Mouse (Mus musculus): ENCODE measurements around the gene Tmco4. TPM values are rescaled to one million over a fixed set of nuclear protein-coding genes. Genes with fewer than 3 reads are reported as not detected.

Tmco4 gene
- polyA plus RNA-seq, 1 experiment from 2014 or later, result 0.98 TPM

- WGBS, result 79% methylated on average over 6 of the region's 6 CpGs
- H3K36me3 ChIP-seq, result no peaks in the 10 kb centered on the region
- peaks cover 13% of the 10 kb centered on the region for H3K4me1 ChIP-seq
- no peaks in the 10 kb centered on the region for H3K9me3 ChIP-seq (replicated peaks)
- H3K27ac ChIP-seq (replicated peaks), result no peak overlapping the region
- DNase-seq (ENCODE audit: low spot score), result no peak
- no peak overlapping the region for H3K4me3 ChIP-seq
- no peaks in the 10 kb centered on the region for H3K27me3 ChIP-seq (ENCODE audit: low read depth, poor library complexity, severe bottlenecking)
These were observed 35.4 kb downstream of the Tmco4 start for GRCm38 (mm10) chr4:139007981-139008536.

- Histone ChIP-seq H3K4me1 (peaks cover 10% of the 10 kb centered on the region), H3K4me3 (no peak overlapping the region), H3K9me3 (replicated peaks) (peaks cover 4% of the 10 kb centered on the region; the same call in 1 of the 2 replicates), H3K27ac (replicated peaks) (no peak overlapping the region), H3K27me3 (ENCODE audit: low read depth, poor library complexity, severe bottlenecking) (no peaks in the 10 kb centered on the region), H3K36me3 (no peaks in the 10 kb centered on the region)
- WGBS, result 96% methylated on average over 13 of the region's 13 CpGs
- DNase-seq (ENCODE audit: low spot score), result no peak
These were observed 38.6 kb downstream of the Tmco4 start for GRCm38 (mm10) chr4:139011201-139011702.

DNA sequence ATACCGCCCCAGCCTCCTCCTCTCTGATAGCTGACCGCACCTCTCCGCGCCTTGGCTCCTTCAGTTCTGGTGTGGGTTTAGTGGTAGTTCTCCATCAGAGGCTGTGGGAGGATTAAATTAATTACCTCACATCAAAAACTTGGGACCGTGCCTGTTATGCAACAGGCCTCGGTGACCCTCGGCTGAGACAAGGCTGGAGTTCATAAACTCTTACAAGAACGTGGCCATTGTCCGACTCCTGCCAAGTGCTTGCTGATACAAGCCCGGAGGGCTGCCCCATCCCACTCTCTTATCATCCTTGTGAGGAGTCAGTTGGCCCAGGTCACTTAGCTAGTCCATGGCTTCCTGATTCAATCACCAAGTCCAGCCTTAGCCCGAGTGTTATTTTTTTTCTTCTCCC lies 40.6 kb downstream of the Tmco4 start:
- Histone ChIP-seq H3K4me1 (no peaks in the 10 kb centered on the region), H3K27ac (replicated peaks) (no peak overlapping the region), H3K27me3 (ENCODE audit: low read depth, poor library complexity, severe bottlenecking) (no peaks in the 10 kb centered on the region), H3K36me3 (no peaks in the 10 kb centered on the region), H3K9me3 (replicated peaks) (peaks cover 4% of the 10 kb centered on the region; the same call in 1 of the 2 replicates), H3K4me3 (no peak overlapping the region)
- DNase-seq (ENCODE audit: low spot score), result no peak
- 93% methylated on average over 11 of the region's 11 CpGs for WGBS

DNA sequence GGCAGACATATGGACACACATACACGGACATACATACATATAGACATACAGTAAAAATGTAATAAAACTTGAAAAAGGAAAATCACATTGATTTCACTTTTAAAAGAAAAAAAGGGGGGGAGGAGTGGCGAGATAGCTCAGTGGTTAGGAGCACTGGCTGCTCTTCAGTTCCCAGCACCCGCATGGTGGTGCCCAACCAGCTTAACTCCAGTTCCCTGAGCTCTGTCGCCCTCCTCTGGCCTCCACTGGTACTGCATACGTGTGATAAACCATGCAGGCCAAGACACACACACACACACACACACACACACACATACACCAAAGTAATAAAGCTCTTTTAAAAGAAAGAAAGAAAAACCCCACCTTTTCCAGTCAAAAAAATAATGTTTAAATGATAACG lies 42.1 kb downstream of the Tmco4 start:
- 0 out of 2 replicates have a peak, but pooled peaks cover 5% of the 10 kb centered on the region for H3K4me1 ChIP-seq
- no peak overlapping the region for H3K27ac ChIP-seq (replicated peaks)
- no peaks in the 10 kb centered on the region for H3K36me3 ChIP-seq
- DNase-seq (ENCODE audit: low spot score), result no peak
- no peaks in the 10 kb centered on the region for H3K27me3 ChIP-seq (ENCODE audit: low read depth, poor library complexity, severe bottlenecking)
- H3K9me3 ChIP-seq (replicated peaks), result peaks cover 4% of the 10 kb centered on the region; the same call in 1 of the 2 replicates
- no peak overlapping the region for H3K4me3 ChIP-seq
- WGBS, result 76% methylated on average over 6 of the region's 6 CpGs

- DNase-seq (ENCODE audit: low spot score), result no peak
- 90% methylated on average over 14 of the region's 14 CpGs for WGBS
- Histone ChIP-seq H3K4me1 (0 out of 2 replicates have a peak, but pooled peaks cover 6% of the 10 kb centered on the region), H3K9me3 (replicated peaks) (peaks cover 4% of the 10 kb centered on the region; the same call in 1 of the 2 replicates), H3K27me3 (ENCODE audit: low read depth, poor library complexity, severe bottlenecking) (no peaks in the 10 kb centered on the region), H3K4me3 (no peak overlapping the region), H3K36me3 (no peaks in the 10 kb centered on the region), H3K27ac (replicated peaks) (no peak overlapping the region)
These were observed 45.7 kb downstream of the Tmco4 start for GRCm38 (mm10) chr4:139018388-139018787.

DNA sequence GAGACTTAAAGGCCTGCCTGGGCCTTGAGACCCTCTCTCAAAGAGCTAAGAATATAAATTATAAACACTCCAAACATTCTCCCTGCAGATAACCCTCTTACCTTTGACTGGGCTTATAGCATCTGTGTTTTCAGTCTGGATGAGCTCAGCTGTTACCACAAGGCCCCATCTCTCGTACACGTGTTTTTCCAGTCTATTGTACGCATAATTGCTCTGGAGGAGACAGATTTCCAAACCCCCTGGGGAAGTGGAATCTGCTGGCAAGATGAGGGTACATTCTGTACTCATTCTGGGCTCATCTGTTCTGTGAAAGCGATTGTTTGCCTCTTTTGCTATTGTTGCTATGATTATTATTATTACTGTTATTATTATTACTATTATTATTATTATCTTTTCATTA lies 46.3 kb downstream of the Tmco4 start:
- Histone ChIP-seq H3K27me3 (ENCODE audit: low read depth, poor library complexity, severe bottlenecking) (no peaks in the 10 kb centered on the region), H3K9me3 (replicated peaks) (peaks cover 4% of the 10 kb centered on the region; the same call in 1 of the 2 replicates), H3K27ac (replicated peaks) (no peak overlapping the region), H3K4me1 (peaks cover 7% of the 10 kb centered on the region; the same call in 1 of the 2 replicates), H3K36me3 (no peaks in the 10 kb centered on the region), H3K4me3 (no peak overlapping the region)
- DNase-seq (ENCODE audit: low spot score), result no peak
- WGBS, result 78% methylated on average over 4 of the region's 4 CpGs

GRCm38 (mm10) chr4:139019413-139019812 lies 46.7 kb downstream of the Tmco4 start:
- H3K27ac ChIP-seq (replicated peaks), result 0 out of 2 replicates have a peak overlapping the region, but pooled peaks have one; percentile 13
- 70% methylated on average over 13 of the region's 13 CpGs for WGBS

DNA sequence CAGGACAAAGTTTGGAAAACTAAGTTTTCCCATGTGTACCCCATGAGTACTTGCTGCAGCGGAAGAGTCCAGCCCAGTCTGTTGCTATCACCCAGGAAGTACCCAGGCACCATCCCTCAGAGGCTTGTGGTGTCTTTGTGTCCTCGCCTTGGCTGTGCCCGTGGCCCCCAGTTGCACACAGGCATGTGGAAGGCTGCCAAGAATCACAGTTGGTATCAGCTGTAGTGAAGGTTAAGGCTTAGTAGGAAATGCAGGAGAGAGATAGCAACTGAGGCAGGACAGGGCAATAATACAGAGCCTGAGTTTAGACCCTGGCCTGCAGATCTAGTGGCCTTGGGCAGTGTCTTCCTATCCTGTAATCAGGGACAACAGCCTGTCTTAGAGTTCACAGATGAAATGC lies 47.7 kb downstream of the Tmco4 start:
- DNase-seq (ENCODE audit: low spot score), result no peak
- H3K27ac ChIP-seq (replicated peaks), result no peak overlapping the region
- WGBS, result 92% methylated on average over 3 of the region's 3 CpGs
- no peak overlapping the region for H3K4me3 ChIP-seq
- peaks cover 16% of the 10 kb centered on the region for H3K4me1 ChIP-seq
- no peaks in the 10 kb centered on the region for H3K9me3 ChIP-seq (replicated peaks)
- H3K36me3 ChIP-seq, result no peaks in the 10 kb centered on the region
- no peaks in the 10 kb centered on the region for H3K27me3 ChIP-seq (ENCODE audit: low read depth, poor library complexity, severe bottlenecking)

More at GRCm38 (mm10) chr4:139019413-139019812, 46.7 kb downstream of the Tmco4 start:
- Histone ChIP-seq H3K4me3 (no peak overlapping the region), H3K36me3 (no peaks in the 10 kb centered on the region), H3K27me3 (ENCODE audit: low read depth, poor library complexity, severe bottlenecking) (no peaks in the 10 kb centered on the region), H3K9me3 (replicated peaks) (peaks cover 4% of the 10 kb centered on the region; the same call in 1 of the 2 replicates), H3K4me1 (peaks cover 12% of the 10 kb centered on the region)
- no peak for DNase-seq (ENCODE audit: low spot score)

GRCm38 (mm10) chr4:139024379-139024778 lies 51.7 kb downstream of the Tmco4 start:
- Histone ChIP-seq H3K36me3 (no peaks in the 10 kb centered on the region), H3K27ac (replicated peaks) (0 out of 2 replicates have a peak overlapping the region, but pooled peaks have one; percentile 4), H3K4me1 (peaks cover 17% of the 10 kb centered on the region), H3K9me3 (replicated peaks) (no peaks in the 10 kb centered on the region), H3K27me3 (ENCODE audit: low read depth, poor library complexity, severe bottlenecking) (no peaks in the 10 kb centered on the region), H3K4me3 (no peak overlapping the region)
- no peak for DNase-seq (ENCODE audit: low spot score)
- 15% methylated on average over 2 of the region's 2 CpGs for WGBS

DNA sequence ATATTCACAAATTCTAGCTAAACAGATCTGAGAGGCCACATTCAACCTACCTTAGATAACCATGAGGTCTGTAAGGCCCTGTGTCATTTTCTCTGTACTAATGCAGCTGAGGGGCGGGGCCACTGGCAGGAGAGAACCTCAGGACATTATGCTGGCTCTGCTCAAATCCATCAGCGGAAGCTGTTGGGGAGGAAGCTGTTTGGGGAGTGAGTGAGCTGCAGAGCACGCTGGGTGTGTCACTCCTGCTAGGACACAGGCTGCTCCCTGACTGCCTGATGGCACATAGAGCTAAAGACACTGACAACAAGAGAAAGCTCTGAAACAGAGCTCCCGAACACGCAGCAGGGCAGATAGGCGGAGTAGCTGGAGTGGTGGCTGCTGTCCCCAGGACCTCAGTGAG lies 58.0 kb downstream of the Tmco4 start:
- Histone ChIP-seq H3K4me3 (no peak overlapping the region), H3K4me1 (0 out of 2 replicates have a peak, but pooled peaks cover 6% of the 10 kb centered on the region), H3K36me3 (no peaks in the 10 kb centered on the region), H3K9me3 (replicated peaks) (no peaks in the 10 kb centered on the region), H3K27ac (replicated peaks) (no peak overlapping the region), H3K27me3 (ENCODE audit: low read depth, poor library complexity, severe bottlenecking) (no peaks in the 10 kb centered on the region)
- WGBS, result 68% methylated on average over 6 of the region's 6 CpGs
- DNase-seq (ENCODE audit: low spot score), result no peak

DNA sequence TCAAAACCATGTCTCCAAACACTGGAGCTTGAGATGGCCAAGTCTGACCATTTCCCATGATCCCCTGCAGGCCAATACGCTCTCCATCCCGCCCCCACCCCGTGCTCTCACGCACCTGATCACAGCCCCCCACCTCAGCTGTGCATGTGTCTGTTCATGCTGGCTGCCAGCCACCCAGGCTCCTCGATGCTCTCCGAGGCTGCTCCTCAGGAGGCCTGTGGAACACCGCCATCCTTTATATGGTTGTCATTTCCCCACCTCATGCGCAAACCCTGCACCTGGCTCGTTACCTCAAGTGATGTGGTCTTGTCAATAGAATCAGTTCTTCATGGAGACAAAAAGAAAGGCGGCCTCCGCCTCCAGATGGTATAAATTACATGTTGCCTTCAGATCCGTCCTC lies 59.8 kb downstream of the Tmco4 start:
- Histone ChIP-seq H3K36me3 (no peaks in the 10 kb centered on the region), H3K4me1 (peaks cover 8% of the 10 kb centered on the region; the same call in 1 of the 2 replicates), H3K27ac (replicated peaks) (no peak overlapping the region), H3K9me3 (replicated peaks) (no peaks in the 10 kb centered on the region), H3K27me3 (ENCODE audit: low read depth, poor library complexity, severe bottlenecking) (no peaks in the 10 kb centered on the region), H3K4me3 (no peak overlapping the region)
- DNase-seq (ENCODE audit: low spot score), result no peak
- 91% methylated on average over 12 of the region's 12 CpGs for WGBS

DNA sequence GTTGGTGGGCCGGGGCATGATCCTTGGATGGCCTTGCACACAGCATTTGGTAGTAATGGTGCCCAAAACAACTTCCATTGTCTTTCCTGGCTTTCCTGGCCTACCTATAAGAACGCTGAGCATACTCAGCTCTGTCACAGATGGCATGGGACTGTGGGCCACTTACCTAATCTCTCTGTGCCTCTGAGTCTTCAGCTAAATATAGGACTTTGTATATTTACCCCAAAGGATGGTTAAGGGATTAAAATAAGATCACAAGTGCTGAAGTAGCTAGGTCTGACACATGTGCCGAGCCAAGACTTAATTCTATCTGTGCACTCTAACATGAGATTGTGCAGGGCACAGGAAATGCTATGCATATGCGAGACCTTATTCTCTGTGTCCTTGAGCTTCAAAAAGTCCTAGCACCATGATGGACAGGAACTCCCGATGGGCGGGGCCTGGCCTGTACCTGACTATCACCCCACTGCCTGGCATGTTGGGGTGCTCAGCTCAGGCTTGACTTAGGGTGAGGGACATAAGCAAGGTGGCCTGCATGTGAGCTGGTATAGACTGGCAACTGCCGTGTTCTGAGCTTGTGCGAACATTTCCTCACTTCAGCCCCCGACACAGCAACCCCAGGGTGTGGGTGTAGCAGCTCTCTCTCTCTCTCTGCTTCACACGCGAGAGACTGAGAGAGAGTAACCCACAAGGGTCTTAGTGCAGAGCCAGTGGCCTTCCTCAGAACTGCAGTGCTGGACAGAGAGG lies 60.7 kb downstream of the Tmco4 start:
- 87% methylated on average over 11 of the region's 11 CpGs for WGBS
- Histone ChIP-seq H3K27ac (replicated peaks) (no peak overlapping the region), H3K9me3 (replicated peaks) (no peaks in the 10 kb centered on the region), H3K4me3 (no peak overlapping the region), H3K4me1 (peaks cover 17% of the 10 kb centered on the region), H3K27me3 (ENCODE audit: low read depth, poor library complexity, severe bottlenecking) (no peaks in the 10 kb centered on the region), H3K36me3 (no peaks in the 10 kb centered on the region)
- DNase-seq (ENCODE audit: low spot score), result no peak

DNA sequence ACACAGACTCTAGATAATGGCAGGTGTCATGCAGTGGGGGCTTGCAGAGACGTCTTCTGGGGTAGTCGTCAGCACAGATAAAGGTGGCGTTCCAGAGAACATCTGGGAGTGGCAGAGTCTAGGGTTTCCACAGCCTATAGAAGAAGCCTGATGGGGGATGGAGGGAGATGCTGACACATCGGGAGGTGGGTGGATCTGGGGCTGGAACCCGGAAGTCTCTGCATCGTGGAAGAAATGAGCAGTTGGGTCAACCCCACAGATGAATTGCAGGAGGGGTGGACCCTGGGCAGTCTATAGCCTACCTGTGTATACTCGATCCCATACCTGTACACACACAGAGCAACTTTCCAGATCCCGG lies 61.3 kb downstream of the Tmco4 start:
- no peak overlapping the region for H3K4me3 ChIP-seq
- no peaks in the 10 kb centered on the region for H3K27me3 ChIP-seq (ENCODE audit: low read depth, poor library complexity, severe bottlenecking)
- H3K4me1 ChIP-seq, result peaks cover 19% of the 10 kb centered on the region
- H3K9me3 ChIP-seq (replicated peaks), result no peaks in the 10 kb centered on the region
- H3K36me3 ChIP-seq, result no peaks in the 10 kb centered on the region
- H3K27ac ChIP-seq (replicated peaks), result no peak overlapping the region
- DNase-seq (ENCODE audit: low spot score), result no peak
- WGBS, result 89% methylated on average over 8 of the region's 8 CpGs
